Comparison of ENCODE assay signal across 9 mouse cellular contexts in genomic region chr8:100942680-100943427, GRCm38 (mm10).
DNase-seq lines count a peak whose midpoint lies in the region; ATAC-seq lines count a peak whose summit lies in the region.
"Had no signal": no experiment of that assay in that cellular context is flagged by ENCODE, and none has a peak within 500 bp of the region (broad histone marks: within the 10 kb centered on the region; RNA-seq: fewer than 3 reads in every experiment).

No protein-coding gene starts in this region.

- no peaks in the 10 kb centered on the region for H3K36me3 ChIP-seq in midbrain, embryonic 13.5 days
- H3K36me3 ChIP-seq in midbrain, embryonic 11.5 days (ENCODE audit: control insufficient read depth, insufficient read depth, low read length): no peaks in the 10 kb centered on the region

- 56% methylated on average over 6 of the region's 6 CpGs for WGBS in midbrain, embryonic 13.5 days
- WGBS in midbrain, embryonic 11.5 days: 68% methylated on average over 6 of the region's 6 CpGs

- no peak for DNase-seq in midbrain, embryonic 11.5 days (ENCODE audit: low spot score, missing footprints)
- DNase-seq in frontal cortex, adult 2 months (ENCODE audit: extremely low spot score in 1 of 2, low spot score in 1 of 2): peak; percentile 26 to 72
- peak; percentile 23 to 51 for DNase-seq in left cerebral cortex, postnatal 14 days (ENCODE audit: low spot score in 2 of 2)
- peak; percentile 35 for DNase-seq in telencephalon, adult 2 months (ENCODE audit: low read depth, low spot score)
- DNase-seq in gastrocnemius, postnatal 36 days: no peak
- no peak for DNase-seq in lung, postnatal 4 days
- no peak for DNase-seq in adrenal gland, adult 8-10 months
- DNase-seq: kidney, adult 18-20 months had no signal

- peaks cover 13% of the 10 kb centered on the region for H3K4me1 ChIP-seq in midbrain, embryonic 13.5 days (replicated peaks)
- H3K4me1 ChIP-seq in midbrain, embryonic 11.5 days (ENCODE audit: control insufficient read depth, insufficient read depth, low read length): no peaks in the 10 kb centered on the region

- ATAC-seq in midbrain, embryonic 13.5 days: peak; percentile 75
- ATAC-seq in midbrain, embryonic 11.5 days (ENCODE audit: low FRiP score): no peak; the same call in 1 of the 2 replicates

- H3K4me2 ChIP-seq in midbrain, embryonic 13.5 days (replicated peaks): no peak overlapping the region
- H3K4me2 ChIP-seq in midbrain, embryonic 11.5 days: no peak overlapping the region

- H3K9me3 ChIP-seq in midbrain, embryonic 13.5 days: no peaks in the 10 kb centered on the region
- no peaks in the 10 kb centered on the region for H3K9me3 ChIP-seq in midbrain, embryonic 11.5 days (ENCODE audit: control insufficient read depth, low read length)

- H3K27ac ChIP-seq in midbrain, embryonic 13.5 days: no peak overlapping the region
- no peak overlapping the region for H3K27ac ChIP-seq in midbrain, embryonic 11.5 days (ENCODE audit: low read depth, low read length)

- H3K27me3 ChIP-seq in midbrain, embryonic 13.5 days: no peaks in the 10 kb centered on the region
- no peaks in the 10 kb centered on the region for H3K27me3 ChIP-seq in midbrain, embryonic 11.5 days (ENCODE audit: control insufficient read depth, insufficient read depth, low read length)

- intact Hi-C loops in left cerebral cortex, postnatal 14 days (cut with DNase I): loop anchor here (10.0 kb wide), 1 partner anchor 1842 kb away; the partner anchor contains the start of gene Cdh11
- intact Hi-C loops in gastrocnemius, postnatal 36 days (cut with DNase I): no loop called here

- H3K4me3 ChIP-seq in midbrain, embryonic 13.5 days (replicated peaks): no peak overlapping the region
- H3K4me3 ChIP-seq in midbrain, embryonic 11.5 days (ENCODE audit: low read depth, low read length): no peak overlapping the region

- no peak overlapping the region for H3K9ac ChIP-seq in midbrain, embryonic 13.5 days (replicated peaks)
- H3K9ac ChIP-seq in midbrain, embryonic 11.5 days (ENCODE audit: low read length): no peak overlapping the region

Comparison
In these comparisons a context has a peak if more than half of its experiments do, and no peak if none do; other contexts are left out.
1. DNase-seq: peak in frontal cortex, adult 2 months (2 of 2), left cerebral cortex, postnatal 14 days (2 of 2) and telencephalon, adult 2 months (single experiment); none in midbrain, embryonic 11.5 days (single experiment), gastrocnemius, postnatal 36 days (0 of 2), lung, postnatal 4 days (0 of 2) and adrenal gland, adult 8-10 months (single experiment).